Mouse (Mus musculus): Measurements from ENCODE around the gene Psd. TPM values are rescaled to one million over a fixed set of nuclear protein-coding genes. Genes with fewer than 3 reads are reported as not detected.
A peak's percentile ranks its signal among the peaks of the same experiment; 100 is the strongest.

Psd gene
- polyA plus RNA-seq, 1 experiment from 2014 or later: 5.1 TPM

GRCm38 (mm10) chr19:46305432-46306267 lies 21.3 kb downstream of the Psd start:
- Histone ChIP-seq H3K27me3 (ENCODE audit: control insufficient read depth, insufficient read depth, low read length) (peaks cover 9% of the 10 kb centered on the region), H3K4me1 (ENCODE audit: control insufficient read depth, insufficient read depth, low read length) (peaks cover 20% of the 10 kb centered on the region), H3K9me3 (replicated peaks; ENCODE audit: control insufficient read depth, low read length) (no peaks in the 10 kb centered on the region), H3K4me3 (ENCODE audit: low read length) (peak overlapping the region; percentile 86), H3K27ac (ENCODE audit: low read length) (peak overlapping the region; percentile 84), H3K36me3 (ENCODE audit: control insufficient read depth, insufficient read depth) (peaks cover 16% of the 10 kb centered on the region), H3K9ac (ENCODE audit: low read length) (peak overlapping the region; percentile 87), H3K4me2 (ENCODE audit: low read depth, low read length) (peak overlapping the region; percentile 73)
- under 1% methylated on average over 42 of the region's 43 CpGs for WGBS
- peak; percentile 72 for ATAC-seq (replicated peaks; ENCODE audit: extremely low read depth, insufficient read depth, low FRiP score)

GRCm38 (mm10) chr19:46304908-46305333 lies 22.0 kb downstream of the Psd start:
- peak overlapping the region; percentile 73 for H3K4me2 ChIP-seq (ENCODE audit: low read depth, low read length)
- peak overlapping the region; percentile 86 for H3K9ac ChIP-seq (ENCODE audit: low read length)
- peak overlapping the region; percentile 86 for H3K4me3 ChIP-seq (ENCODE audit: low read length)
- H3K9me3 ChIP-seq (replicated peaks; ENCODE audit: control insufficient read depth, low read length): no peaks in the 10 kb centered on the region
- peak overlapping the region; percentile 84 for H3K27ac ChIP-seq (ENCODE audit: low read length)
- peaks cover 9% of the 10 kb centered on the region for H3K27me3 ChIP-seq (ENCODE audit: control insufficient read depth, insufficient read depth, low read length)
- peaks cover 20% of the 10 kb centered on the region for H3K4me1 ChIP-seq (ENCODE audit: control insufficient read depth, insufficient read depth, low read length)
- 0% methylated on average over 34 of the region's 34 CpGs for WGBS
- peaks cover 10% of the 10 kb centered on the region for H3K36me3 ChIP-seq (ENCODE audit: control insufficient read depth, insufficient read depth)
- peak; percentile 42 for ATAC-seq (replicated peaks; ENCODE audit: extremely low read depth, insufficient read depth, low FRiP score)

GRCm38 (mm10) chr19:46304216-46304841 lies 22.6 kb downstream of the Psd start, which contains the start of gene Nfkb2:
Gene Nfkb2, plus strand, starts transcription at chr19:46304320.
- Histone ChIP-seq H3K4me3 (ENCODE audit: low read length) (peak within 1 kb of the TSS; percentile 86), H3K4me2 (ENCODE audit: low read depth, low read length) (peak within 1 kb of the TSS; percentile 73), H3K4me1 (ENCODE audit: control insufficient read depth, insufficient read depth, low read length) (peaks cover 20% of the 10 kb centered on the region), H3K9me3 (replicated peaks; ENCODE audit: control insufficient read depth, low read length) (no peaks in the 10 kb centered on the region), H3K27ac (ENCODE audit: low read length) (peak within 1 kb of the TSS; percentile 84), H3K36me3 (ENCODE audit: control insufficient read depth, insufficient read depth) (peaks cover 4% of the 10 kb centered on the region), H3K27me3 (ENCODE audit: control insufficient read depth, insufficient read depth, low read length) (peaks cover 5% of the 10 kb centered on the region; the same call in 1 of the 2 replicates), H3K9ac (ENCODE audit: low read length) (peak within 1 kb of the TSS; percentile 86)
- peak; percentile 93 for ATAC-seq (replicated peaks; ENCODE audit: extremely low read depth, insufficient read depth, low FRiP score)
- WGBS: under 1% methylated on average over 39 of the region's 39 CpGs

- peak overlapping the region; percentile 84 for H3K27ac ChIP-seq (ENCODE audit: low read length)
- peak overlapping the region; percentile 86; the same call in 1 of the 2 replicates for H3K9ac ChIP-seq (ENCODE audit: low read length)
- H3K4me3 ChIP-seq (ENCODE audit: low read length): peak overlapping the region; percentile 86
- ATAC-seq (replicated peaks; ENCODE audit: extremely low read depth, insufficient read depth, low FRiP score): no peak
- peaks cover 15% of the 10 kb centered on the region for H3K4me1 ChIP-seq (ENCODE audit: control insufficient read depth, insufficient read depth, low read length)
- peaks cover 4% of the 10 kb centered on the region; the same call in 1 of the 2 replicates for H3K36me3 ChIP-seq (ENCODE audit: control insufficient read depth, insufficient read depth)
- no peaks in the 10 kb centered on the region for H3K9me3 ChIP-seq (replicated peaks; ENCODE audit: control insufficient read depth, low read length)
- H3K27me3 ChIP-seq (ENCODE audit: control insufficient read depth, insufficient read depth, low read length): peaks cover 5% of the 10 kb centered on the region; the same call in 1 of the 2 replicates
- WGBS: 50% methylated on average over 18 of the region's 18 CpGs
- H3K4me2 ChIP-seq (ENCODE audit: low read depth, low read length): peak overlapping the region; percentile 73
These were observed 23.4 kb downstream of the Psd start for GRCm38 (mm10) chr19:46303251-46304215.

- no peak overlapping the region for H3K9ac ChIP-seq (ENCODE audit: low read length)
- H3K4me3 ChIP-seq (ENCODE audit: low read length): no peak overlapping the region
- peaks cover 2% of the 10 kb centered on the region; the same call in 1 of the 2 replicates for H3K27me3 ChIP-seq (ENCODE audit: control insufficient read depth, insufficient read depth, low read length)
- no peaks in the 10 kb centered on the region for H3K36me3 ChIP-seq (ENCODE audit: control insufficient read depth, insufficient read depth)
- no peak overlapping the region for H3K27ac ChIP-seq (ENCODE audit: low read length)
- H3K4me2 ChIP-seq (ENCODE audit: low read depth, low read length): no peak overlapping the region
- WGBS: 83% methylated on average over 4 of the region's 4 CpGs
- H3K4me1 ChIP-seq (ENCODE audit: control insufficient read depth, insufficient read depth, low read length): peaks cover 14% of the 10 kb centered on the region
- no peaks in the 10 kb centered on the region for H3K9me3 ChIP-seq (replicated peaks; ENCODE audit: control insufficient read depth, low read length)
- no peak for ATAC-seq (replicated peaks; ENCODE audit: extremely low read depth, insufficient read depth, low FRiP score)
These were observed 24.4 kb downstream of the Psd start for GRCm38 (mm10) chr19:46302551-46302950.

GRCm38 (mm10) chr19:46300294-46301045 lies 26.5 kb downstream of the Psd start:
- Histone ChIP-seq H3K4me2 (ENCODE audit: low read depth, low read length) (no peak overlapping the region), H3K27ac (ENCODE audit: low read length) (no peak overlapping the region), H3K4me3 (ENCODE audit: low read length) (no peak overlapping the region), H3K9me3 (replicated peaks; ENCODE audit: control insufficient read depth, low read length) (no peaks in the 10 kb centered on the region), H3K9ac (ENCODE audit: low read length) (no peak overlapping the region), H3K4me1 (ENCODE audit: control insufficient read depth, insufficient read depth, low read length) (0 out of 2 replicates have a peak, but pooled peaks cover 7% of the 10 kb centered on the region), H3K27me3 (ENCODE audit: control insufficient read depth, insufficient read depth, low read length) (no peaks in the 10 kb centered on the region), H3K36me3 (ENCODE audit: control insufficient read depth, insufficient read depth) (no peaks in the 10 kb centered on the region)
- no peak for ATAC-seq (replicated peaks; ENCODE audit: extremely low read depth, insufficient read depth, low FRiP score)
- 35% methylated on average over 8 of the region's 8 CpGs for WGBS

- Histone ChIP-seq H3K27me3 (ENCODE audit: control insufficient read depth, insufficient read depth, low read length) (no peaks in the 10 kb centered on the region), H3K4me2 (ENCODE audit: low read depth, low read length) (no peak overlapping the region), H3K9me3 (replicated peaks; ENCODE audit: control insufficient read depth, low read length) (no peaks in the 10 kb centered on the region), H3K4me3 (ENCODE audit: low read length) (no peak overlapping the region), H3K9ac (ENCODE audit: low read length) (no peak overlapping the region), H3K36me3 (ENCODE audit: control insufficient read depth, insufficient read depth) (no peaks in the 10 kb centered on the region), H3K27ac (ENCODE audit: low read length) (no peak overlapping the region), H3K4me1 (ENCODE audit: control insufficient read depth, insufficient read depth, low read length) (0 out of 2 replicates have a peak, but pooled peaks cover 1% of the 10 kb centered on the region)
- 58% methylated on average over 4 of the region's 4 CpGs for WGBS
- no peak for ATAC-seq (replicated peaks; ENCODE audit: extremely low read depth, insufficient read depth, low FRiP score)
These were observed 30.0 kb downstream of the Psd start for GRCm38 (mm10) chr19:46296938-46297337.

- Histone ChIP-seq H3K9ac (ENCODE audit: low read length) (no peak overlapping the region), H3K4me2 (ENCODE audit: low read depth, low read length) (no peak overlapping the region), H3K36me3 (ENCODE audit: control insufficient read depth, insufficient read depth) (peaks cover 6% of the 10 kb centered on the region), H3K27ac (ENCODE audit: low read length) (no peak overlapping the region), H3K9me3 (replicated peaks; ENCODE audit: control insufficient read depth, low read length) (no peaks in the 10 kb centered on the region), H3K4me1 (ENCODE audit: control insufficient read depth, insufficient read depth, low read length) (no peaks in the 10 kb centered on the region), H3K4me3 (ENCODE audit: low read length) (no peak overlapping the region), H3K27me3 (ENCODE audit: control insufficient read depth, insufficient read depth, low read length) (no peaks in the 10 kb centered on the region)
- 58% methylated on average over 12 of the region's 12 CpGs for WGBS
- ATAC-seq (replicated peaks; ENCODE audit: extremely low read depth, insufficient read depth, low FRiP score): no peak
These were observed 36.3 kb downstream of the Psd start for GRCm38 (mm10) chr19:46290535-46291105.
